ENCODE assay signal across 16 mouse cellular contexts in genomic region chr1:100171566-100171965, GRCm38 (mm10).
"Had no signal": no experiment of that assay in that cellular context is flagged by ENCODE, and none has a peak within 500 bp of the region (broad histone marks: within the 10 kb centered on the region; RNA-seq: fewer than 3 reads in every experiment).

No protein-coding gene starts in this region.

- DNase-seq: gastrocnemius, postnatal 10 days; gastrocnemius, postnatal 25 days; heart, adult 11 months; heart, adult 2 months; heart, postnatal 14 days; heart, postnatal 36 days; kidney, adult 11 months; kidney, adult 2 months; kidney, adult 9 months; kidney, postnatal 14 days; kidney, postnatal 36 days; layer of hippocampus, adult 9-11 months; layer of hippocampus, postnatal 36 days; liver; liver, embryonic 13.5 days; liver, postnatal 0 days had no signal
